Comparison of ENCODE assay signal across 10 mouse cellular contexts in genomic region chr11:100203448-100203847, GRCm38 (mm10). TPM values are rescaled to one million over a fixed set of nuclear protein-coding genes. Genes with fewer than 3 reads are reported as not detected.
DNase-seq lines count a peak whose midpoint lies in the region; ATAC-seq and TF ChIP-seq lines count a peak whose summit lies in the region.
"Had no signal": no experiment of that assay in that cellular context is flagged by ENCODE, and none has a peak within 500 bp of the region (broad histone marks: within the 10 kb centered on the region; RNA-seq: fewer than 3 reads in every experiment).

No protein-coding gene starts in this region.

- H3K27ac ChIP-seq in heart, embryonic 10.5 days = no peak overlapping the region
- H3K27ac ChIP-seq in heart, embryonic 12.5 days (ENCODE audit: poor library complexity, severe bottlenecking) = no peak overlapping the region
- no peak overlapping the region for H3K27ac ChIP-seq in gastrocnemius, adult 2 months

- TF ChIP-seq CTCF in gastrocnemius, adult 2 months (IDR thresholded peaks at IDR 0.05) = no peak

- no peaks in the 10 kb centered on the region for H3K36me3 ChIP-seq in heart, embryonic 10.5 days
- H3K36me3 ChIP-seq in heart, embryonic 12.5 days = no peaks in the 10 kb centered on the region

- no peak overlapping the region for H3K9ac ChIP-seq in heart, embryonic 12.5 days

- intact Hi-C loops in gastrocnemius, adult 2 months (cut with DNase I) = no loop called here

- peaks cover under 1% of the 10 kb centered on the region for H3K4me1 ChIP-seq in heart, embryonic 10.5 days
- no peaks in the 10 kb centered on the region for H3K4me1 ChIP-seq in heart, embryonic 12.5 days (replicated peaks)

- H3K4me2 ChIP-seq in heart, embryonic 12.5 days = no peak overlapping the region

- WGBS in heart, embryonic 10.5 days = 13% methylated on average over 6 of the region's 6 CpGs
- WGBS in heart, embryonic 12.5 days = 12% methylated on average over 6 of the region's 6 CpGs
- 9% methylated on average over 6 of the region's 6 CpGs for WGBS in large intestine, adult 2 months

- peaks cover 5% of the 10 kb centered on the region; the same call in 1 of the 2 replicates for H3K27me3 ChIP-seq in heart, embryonic 10.5 days (ENCODE audit: insufficient read depth, poor library complexity, severe bottlenecking)
- 0 out of 2 replicates have a peak, but pooled peaks cover 8% of the 10 kb centered on the region for H3K27me3 ChIP-seq in heart, embryonic 12.5 days (replicated peaks)

- no peaks in the 10 kb centered on the region for H3K9me3 ChIP-seq in heart, embryonic 10.5 days
- H3K9me3 ChIP-seq in heart, embryonic 12.5 days (replicated peaks) = no peaks in the 10 kb centered on the region

- no peak for ATAC-seq in heart, embryonic 12.5 days (ENCODE audit: insufficient number of reproducible peaks, low FRiP score)

- peak; percentile 81 for DNase-seq in heart, embryonic 10.5 days (ENCODE audit: low spot score)
- peak; percentile 82 for DNase-seq in 3T3-L1 (ENCODE audit: low read depth, low spot score)
- DNase-seq in adrenal gland, postnatal 25 days = peak; percentile 24
- DNase-seq in large intestine, adult 2 months (ENCODE audit: low read depth, low spot score) = peak; percentile 19
- DNase-seq in layer of hippocampus, adult 11-12 months (ENCODE audit: low spot score) = no peak
- DNase-seq in right cerebral cortex, adult 18-20 months = no peak
- no peak for DNase-seq in gastrocnemius, adult 2 months

- H3K4me3 ChIP-seq in heart, embryonic 10.5 days = no peak overlapping the region
- no peak overlapping the region for H3K4me3 ChIP-seq in heart, embryonic 12.5 days
- no peak overlapping the region for H3K4me3 ChIP-seq in gastrocnemius, adult 2 months

RNA-seq across cellular contexts. Expression of gene Krt14, which starts 3.9 kb away (rescaled TPM):
- polyA plus RNA-seq in heart, embryonic 10.5 days (2016; fragmentation: Nextera tagmentation; extraction: Ambion mirVana) = 0.70 and 1.5 TPM in 2 replicates
- polyA plus RNA-seq in heart, embryonic 12.5 days (2016; fragmentation: Nextera tagmentation; extraction: Ambion mirVana) = 1.3 and 2.2 TPM in 2 replicates
- not detected in 2 replicates for total RNA-seq in adrenal gland, postnatal 25 days (2021)
- polyA plus RNA-seq in large intestine, adult 2 months (2012; rRNA removed) = 0.16 TPM in 1 of 2 replicates, not detected in the other
- total RNA-seq in gastrocnemius, adult 2 months (2021) = not detected

RNA-seq across cellular contexts. Expression of gene Krt9, which starts 10.4 kb away (rescaled TPM):
- not detected in 2 replicates for polyA plus RNA-seq in heart, embryonic 10.5 days (2016; fragmentation: Nextera tagmentation; extraction: Ambion mirVana)
- not detected in 2 replicates for polyA plus RNA-seq in heart, embryonic 12.5 days (2016; fragmentation: Nextera tagmentation; extraction: Ambion mirVana)
- total RNA-seq in adrenal gland, postnatal 25 days (2021) = not detected in 2 replicates
- polyA plus RNA-seq in large intestine, adult 2 months (2012; rRNA removed) = not detected in 2 replicates
- not detected for total RNA-seq in gastrocnemius, adult 2 months (2021)
- polyA plus RNA-seq: lung, embryonic 16.5 days; stomach, embryonic 16.5 days had no signal

RNA-seq across cellular contexts. Expression of gene Krt16, which starts 45.3 kb away (rescaled TPM):
- not detected in 2 replicates for polyA plus RNA-seq in heart, embryonic 10.5 days (2016; fragmentation: Nextera tagmentation; extraction: Ambion mirVana)
- polyA plus RNA-seq in heart, embryonic 12.5 days (2016; fragmentation: Nextera tagmentation; extraction: Ambion mirVana) = not detected in 2 replicates
- total RNA-seq in adrenal gland, postnatal 25 days (2021) = not detected in 2 replicates
- polyA plus RNA-seq in large intestine, adult 2 months (2012; rRNA removed) = 0.07 TPM in 2 replicates
- total RNA-seq in gastrocnemius, adult 2 months (2021) = not detected
- polyA plus RNA-seq: lung, embryonic 16.5 days had no signal

RNA-seq across cellular contexts. Expression of gene Krt19, which starts 55.0 kb away (rescaled TPM):
- polyA plus RNA-seq in heart, embryonic 10.5 days (2016; fragmentation: Nextera tagmentation; extraction: Ambion mirVana) = 76.3 and 86.1 TPM in 2 replicates
- 86.8 and 88.0 TPM in 2 replicates for polyA plus RNA-seq in heart, embryonic 12.5 days (2016; fragmentation: Nextera tagmentation; extraction: Ambion mirVana)
- total RNA-seq in adrenal gland, postnatal 25 days (2021) = 0.82 and 1.4 TPM in 2 replicates
- polyA plus RNA-seq in large intestine, adult 2 months (2012; rRNA removed) = 2,546 and 2,690 TPM in 2 replicates
- total RNA-seq in gastrocnemius, adult 2 months (2021) = under 1 TPM in 1 of 2 experiments, not detected in 1; 0.20 TPM

RNA-seq across cellular contexts. Expression of gene Krt17, which starts 57.4 kb away (rescaled TPM):
- 0.17 and 0.19 TPM in 2 replicates for polyA plus RNA-seq in heart, embryonic 10.5 days (2016; fragmentation: Nextera tagmentation; extraction: Ambion mirVana)
- polyA plus RNA-seq in heart, embryonic 12.5 days (2016; fragmentation: Nextera tagmentation; extraction: Ambion mirVana) = 1.3 and 1.9 TPM in 2 replicates
- not detected in 2 replicates for total RNA-seq in adrenal gland, postnatal 25 days (2021)
- polyA plus RNA-seq in large intestine, adult 2 months (2012; rRNA removed) = 1.9 and 2.2 TPM in 2 replicates
- not detected for total RNA-seq in gastrocnemius, adult 2 months (2021)

Comparison
In these comparisons a context has a peak if more than half of its experiments do, and no peak if none do; other contexts are left out.
1. DNase-seq: peak in heart, embryonic 10.5 days (single experiment), 3T3-L1 (single experiment), adrenal gland, postnatal 25 days (single experiment) and large intestine, adult 2 months (single experiment); none in layer of hippocampus, adult 11-12 months (single experiment), right cerebral cortex, adult 18-20 months (single experiment) and gastrocnemius, adult 2 months (single experiment).